Mouse (Mus musculus) layer of hippocampus, postnatal 25 days (tissue): ENCODE results near the gene Gm6351. TPM values are rescaled to one million over a fixed set of nuclear protein-coding genes. Genes with fewer than 3 reads are reported as not detected.
"Not testable (repeated sequence)": the region's sequence is repeated elsewhere in the genome, so short reads cannot be mapped to it uniquely, and the experiment has no call there.

Experiments used
- DNase-seq, 2 experiments: peaks; one replicate each; pipeline ENCODE4 v3.0.0; 2022; ENCODE audit warnings: mixed read lengths in 2 of 2, low spot score in 1 of 2; ENCODE audit errors: extremely low spot score in 1 of 2
- total RNA-seq, 2 experiments: library from RNA; stranded (reverse); gene quantifications; 2 replicates each; pipeline ENCODE4 v1.2.3; 2021

Gene Gm6351
- total RNA-seq, result not detected

GRCm38 (mm10) chr5:94076085-94076484 is at the start of gene Gm6351:
Gene Gm6351 (plus strand): TSS chr5:94076385.
- DNase-seq, result not testable (repeated sequence)

- DNase-seq, result not testable (repeated sequence)
Observed at GRCm38 (mm10) chr5:94070445-94070844, 5.7 kb upstream of the Gm6351 start, which contains the start of gene BC061212. Gene BC061212 (minus strand): TSS chr5:94070545.

Other genes with a start within 250 kb of the Gm6351 start
- gene Gm7792, start 232.6 kb upstream of the Gm6351 start, total RNA-seq, result not detected
- gene Gm16429, start 147.3 kb upstream of the Gm6351 start, total RNA-seq, result not detected
- gene BC061212, start 5.8 kb upstream of the Gm6351 start, total RNA-seq, result not detected
- gene Gm3106, start 141.6 kb downstream of the Gm6351 start, total RNA-seq, result not detected
- gene A430089I19Rik, start 230.4 kb downstream of the Gm6351 start, total RNA-seq, result not detected
- gene Gm6502, start 238.1 kb downstream of the Gm6351 start, total RNA-seq, result not detected